Mouse (Mus musculus) liver, adult 2 months (tissue): ENCODE data around the gene Zrsr2. TPM values are rescaled to one million over a fixed set of nuclear protein-coding genes. Genes with fewer than 3 reads are reported as not detected.

ENCODE experiments used
- DNase-seq: peaks from one replicate; pipeline ENCODE4 v3.0.0-alpha.2; 2011; ENCODE audit warnings: low read depth, low spot score; ENCODE audit errors: extremely low read depth
- H3K27ac ChIP-seq: fragments of 200-500 bp; replicated peaks from 2 replicates; pipeline ENCODE4 v1.5.1; 2012; ENCODE audit warnings: low read depth, mild to moderate bottlenecking, control low read depth, inconsistent platforms, low read length; ENCODE audit not compliant: insufficient read depth
- H3K27me3 ChIP-seq: fragments of 200-500 bp; 2 replicates; pipeline ENCODE4 v1.6.1; 2012; ENCODE audit warnings: mild to moderate bottlenecking, moderate library complexity, low read length, inconsistent platforms; ENCODE audit not compliant: control insufficient read depth, insufficient read depth
- H3K36me3 ChIP-seq: fragments of 200-500 bp; 2 replicates; pipeline ENCODE4 v1.6.1; 2012; ENCODE audit warnings: low read length, inconsistent platforms; ENCODE audit not compliant: control insufficient read depth, insufficient read depth
- H3K4me1 ChIP-seq: fragments of 200-500 bp; 2 replicates; pipeline ENCODE4 v1.6.1; 2011; ENCODE audit warnings: low read length; ENCODE audit not compliant: control insufficient read depth, insufficient read depth
- H3K4me3 ChIP-seq: fragments of 200-500 bp; 2 replicates; pipeline ENCODE4 v1.5.1; 2011; ENCODE audit warnings: low read depth, mild to moderate bottlenecking, control low read depth, low read length, moderate library complexity; ENCODE audit not compliant: insufficient read depth
- H3K79me2 ChIP-seq: fragments of 200-500 bp; 2 replicates; pipeline ENCODE4 v1.6.1; 2012; ENCODE audit warnings: inconsistent platforms, mild to moderate bottlenecking, low read length, moderate library complexity; ENCODE audit not compliant: control insufficient read depth, insufficient read depth
- H3K9ac ChIP-seq: fragments of 200-500 bp; 2 replicates; pipeline ENCODE4 v1.6.1; 2012; ENCODE audit warnings: low read depth, mild to moderate bottlenecking, control low read depth, inconsistent platforms, low read length
- CTCF ChIP-seq: fragments of 200-500 bp; IDR thresholded peaks from 2 replicates; pipeline ENCODE4 v1.5.1; 2011; ENCODE audit warnings: low read depth, low read length, control low read depth
- POLR2A ChIP-seq: fragments of 200-500 bp; IDR thresholded peaks from 2 replicates; pipeline ENCODE4 v1.6.1; 2011; ENCODE audit warnings: low read length, control low read depth; ENCODE audit not compliant: insufficient read depth; ENCODE audit errors: extremely low read depth
- WGBS: fragments of 180-500 bp; shearing (Covaris S2); methylation state at CpG from one replicate; pipeline ENCODE4 v1.1.7; 2018; 5-methylcytosine and 5-hydroxymethylcytosine counted together
- polyA plus RNA-seq: library from polyadenylated mRNA; depleted of rRNA; stranded (reverse); fragments of >200 nt; gene quantifications from 2 replicates; pipeline ENCODE4 v1.2.3, GENCODE M21; 2012; rRNA removed
- total RNA-seq: library from RNA; depleted of rRNA; stranded (reverse); fragments of >200 nt; gene quantifications from 2 replicates; pipeline ENCODE4 v1.2.3, GENCODE M21; 2014; rRNA removed

Zrsr2 gene
- total RNA-seq (6.7 and 6.8 TPM in 2 replicates), polyA plus RNA-seq (4.9 and 5.4 TPM in 2 replicates)

DNA sequence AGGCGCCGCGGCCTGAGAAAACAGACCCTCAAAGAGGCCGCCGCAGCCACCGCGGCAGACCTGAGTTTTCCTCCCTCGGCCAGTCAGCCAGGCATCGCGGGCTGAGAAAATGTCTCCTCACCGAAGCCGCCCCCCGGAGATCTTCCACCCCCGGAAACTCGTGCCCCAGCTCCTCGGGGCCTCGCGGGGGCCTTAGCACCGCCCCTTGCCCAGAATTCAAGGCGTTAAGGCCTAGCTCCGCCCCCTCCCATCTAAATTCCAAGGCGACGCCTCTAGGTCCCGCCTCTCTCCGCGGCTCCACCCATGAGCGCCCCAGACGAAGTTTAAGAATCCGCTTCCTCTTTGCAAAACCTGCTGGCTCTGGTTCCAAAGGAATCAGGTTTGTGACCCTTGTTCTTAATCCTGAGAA lies at the start of gene Zrsr2:
TSS of gene Zrsr2 (minus strand) at position 195 of the 409 bp plus-strand sequence.
- H3K9ac ChIP-seq, result peak within 1 kb of the TSS; percentile 99

DNA sequence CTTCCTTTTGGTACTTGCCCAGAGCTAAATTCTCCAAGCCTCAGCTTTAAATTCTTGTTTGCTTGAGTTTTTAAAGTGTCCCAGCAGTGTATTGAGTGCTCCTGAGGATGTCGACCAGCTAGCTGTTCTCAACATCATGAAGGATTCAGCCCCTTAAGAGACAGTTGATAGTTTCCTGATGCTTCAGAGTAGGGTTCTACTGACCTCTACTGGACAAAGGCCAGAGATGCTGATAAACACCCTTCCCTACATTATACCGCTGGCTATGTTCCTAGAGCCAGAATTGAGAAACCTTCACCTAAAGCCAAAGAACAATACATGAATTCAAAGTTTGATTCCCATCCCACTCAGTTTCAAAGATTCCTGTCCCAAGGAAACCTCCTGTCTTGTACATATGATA lies 46.3 kb upstream of the Zrsr2 start:
- no peak for TF ChIP-seq POLR2A
- no peak for TF ChIP-seq CTCF
- H3K9ac ChIP-seq, result no peak overlapping the region
- H3K36me3 ChIP-seq, result no peaks in the 10 kb centered on the region
- 11% methylated on average over 2 of the region's 2 CpGs for WGBS
- H3K4me3 ChIP-seq, result no peak overlapping the region
- H3K27me3 ChIP-seq, result no peaks in the 10 kb centered on the region
- peak; percentile 18 for DNase-seq
- no peak overlapping the region for H3K27ac ChIP-seq
- no peaks in the 10 kb centered on the region for H3K4me1 ChIP-seq
- no peaks in the 10 kb centered on the region for H3K79me2 ChIP-seq

More for the DNA sequence above, at the start of gene Zrsr2:
- peak within 1 kb of the TSS; percentile 98 for H3K27ac ChIP-seq
- DNase-seq, result peak; percentile 77
- H3K4me1 ChIP-seq, result peaks cover 2% of the 10 kb centered on the region; the same call in 1 of the 2 replicates
- TF ChIP-seq CTCF, result no peak
- 0 out of 2 replicates have a peak, but pooled peaks have one; percentile 4 for TF ChIP-seq POLR2A
- H3K27me3 ChIP-seq, result no peaks in the 10 kb centered on the region
- WGBS, result under 1% methylated on average over 25 of the region's 29 CpGs
- peak within 1 kb of the TSS; percentile 100 for H3K4me3 ChIP-seq
- peaks cover 7% of the 10 kb centered on the region; the same call in 1 of the 2 replicates for H3K36me3 ChIP-seq
- H3K79me2 ChIP-seq, result no peaks in the 10 kb centered on the region

DNA sequence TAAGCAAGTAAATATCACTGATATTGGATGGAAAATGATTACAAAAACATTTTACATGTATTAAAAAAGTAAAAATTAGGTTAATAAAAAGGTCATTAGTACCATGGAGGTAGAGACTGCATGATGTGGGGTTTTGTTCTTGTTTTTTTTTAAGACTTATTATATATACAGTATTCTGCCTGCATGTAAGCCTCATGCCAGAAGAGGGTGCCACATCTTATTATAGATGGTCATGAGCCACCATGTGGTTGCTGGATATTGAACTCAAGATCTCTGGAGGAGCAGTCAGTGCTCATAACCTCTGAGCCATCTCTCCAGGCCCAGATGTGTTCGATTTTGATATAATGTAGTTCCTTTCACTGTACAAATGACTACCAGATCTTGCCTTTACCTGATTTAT lies 41.4 kb upstream of the Zrsr2 start:
- Histone ChIP-seq H3K27ac (no peak overlapping the region), H3K27me3 (no peaks in the 10 kb centered on the region), H3K79me2 (no peaks in the 10 kb centered on the region), H3K36me3 (no peaks in the 10 kb centered on the region), H3K4me3 (no peak overlapping the region), H3K4me1 (no peaks in the 10 kb centered on the region), H3K9ac (no peak overlapping the region)
- TF ChIP-seq POLR2A, result no peak
- no peak for TF ChIP-seq CTCF
- no peak for DNase-seq
- 96% methylated on average over 1 of the region's 1 CpGs for WGBS

DNA sequence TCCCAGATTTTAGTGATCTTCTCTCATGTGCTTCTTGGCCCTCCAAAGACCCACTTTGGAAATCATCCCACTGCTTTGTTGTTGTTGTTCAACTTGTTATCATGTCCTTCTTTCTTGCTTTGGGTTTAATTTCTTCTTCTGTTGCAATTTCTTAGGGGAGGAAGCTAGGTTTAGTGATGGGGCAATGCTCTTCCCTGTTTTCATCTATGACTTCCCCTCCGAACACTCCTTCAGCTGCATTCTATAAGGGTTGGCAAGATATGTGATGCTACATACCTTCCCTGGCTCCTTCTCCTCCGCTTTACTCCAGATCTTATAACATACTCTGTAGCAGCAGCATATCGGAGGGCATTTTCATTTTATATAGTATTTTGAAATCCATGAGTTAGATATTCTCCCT lies 38.3 kb upstream of the Zrsr2 start:
- Histone ChIP-seq H3K36me3 (no peaks in the 10 kb centered on the region), H3K4me3 (no peak overlapping the region), H3K9ac (no peak overlapping the region), H3K79me2 (no peaks in the 10 kb centered on the region), H3K27me3 (no peaks in the 10 kb centered on the region), H3K27ac (no peak overlapping the region), H3K4me1 (no peaks in the 10 kb centered on the region)
- TF ChIP-seq POLR2A, result no peak
- no peak for DNase-seq
- 94% methylated on average over 3 of the region's 3 CpGs for WGBS

DNA sequence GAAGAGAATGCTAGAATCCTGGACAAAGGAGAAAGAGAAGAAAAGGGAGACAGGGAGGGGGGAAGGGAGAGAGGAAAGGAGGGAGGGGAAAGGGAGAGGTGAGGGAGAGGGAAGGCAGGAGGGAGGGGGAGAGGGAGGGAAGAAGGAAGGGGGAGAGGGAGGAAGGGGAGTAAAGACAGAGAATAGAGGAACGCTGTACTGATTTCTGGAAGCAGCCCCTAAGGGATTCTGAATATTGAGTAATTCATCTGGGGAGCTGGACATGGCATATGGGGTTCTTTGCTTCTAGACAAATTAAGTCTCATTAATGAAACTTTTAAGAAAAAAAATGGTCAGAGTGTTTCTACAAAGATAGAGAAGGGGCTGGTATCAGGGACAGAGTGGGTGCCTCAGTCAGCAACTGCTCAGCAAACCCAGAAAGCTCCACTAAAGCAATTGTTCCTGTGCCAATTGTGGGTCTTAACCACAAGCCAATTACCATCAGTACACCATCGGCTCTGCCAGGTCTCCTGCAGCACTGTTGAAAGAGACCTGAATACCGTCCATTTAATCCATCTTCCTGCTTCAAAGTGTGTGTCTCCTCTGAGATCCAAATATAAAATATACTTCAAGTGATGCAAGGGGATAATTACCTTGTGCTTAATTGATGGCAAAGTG lies 29.4 kb upstream of the Zrsr2 start:
- Histone ChIP-seq H3K79me2 (no peaks in the 10 kb centered on the region), H3K9ac (no peak overlapping the region), H3K27me3 (no peaks in the 10 kb centered on the region), H3K4me3 (no peak overlapping the region), H3K27ac (no peak overlapping the region), H3K4me1 (no peaks in the 10 kb centered on the region), H3K36me3 (no peaks in the 10 kb centered on the region)
- 65% methylated on average over 3 of the region's 3 CpGs for WGBS
- no peak for DNase-seq
- TF ChIP-seq POLR2A (no peak), CTCF (no peak)

DNA sequence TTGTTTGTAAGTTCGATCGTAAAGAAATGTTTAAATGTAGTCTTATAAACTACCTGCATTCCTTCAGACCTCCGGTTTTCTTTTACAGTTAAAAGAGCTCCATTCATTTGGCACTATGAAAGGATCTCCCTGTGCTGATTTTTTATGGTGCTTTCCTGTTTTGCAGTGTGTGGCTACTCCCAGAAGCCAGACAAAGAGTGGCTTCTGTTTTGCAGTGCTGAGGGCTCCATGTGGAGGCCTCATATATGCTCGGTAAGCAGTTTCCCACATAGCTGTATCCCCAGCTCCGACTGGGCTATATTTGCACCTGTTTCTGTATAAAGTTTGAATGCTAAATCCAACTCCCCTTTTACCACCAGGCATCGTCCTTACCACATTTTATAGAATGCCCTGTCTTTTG lies 23.7 kb upstream of the Zrsr2 start:
- TF ChIP-seq POLR2A, result no peak
- TF ChIP-seq CTCF, result no peak

More for the DNA sequence above, 23.7 kb upstream of the Zrsr2 start:
- DNase-seq, result no peak
- Histone ChIP-seq H3K4me3 (no peak overlapping the region), H3K79me2 (no peaks in the 10 kb centered on the region), H3K4me1 (no peaks in the 10 kb centered on the region), H3K27ac (no peak overlapping the region), H3K27me3 (no peaks in the 10 kb centered on the region), H3K9ac (no peak overlapping the region), H3K36me3 (no peaks in the 10 kb centered on the region)
- 86% methylated on average over 6 of the region's 6 CpGs for WGBS
